Mouse (Mus musculus) ovary, adult 10 weeks (tissue): Measurements from ENCODE around the gene Pak3. TPM values are rescaled to one million over a fixed set of nuclear protein-coding genes. Genes with fewer than 3 reads are reported as not detected.

Source experiments
- polyA plus RNA-seq: library from polyadenylated mRNA; stranded (reverse); fragments of 350-450 nt; fragmentation: Illumina TruSeq; extraction: RNeasy Lipid Tissue Mini Kit (QIAGEN cat#74804); gene quantifications from one replicate; pipeline ENCODE4 v1.2.3, GENCODE M21; 2014

Pak3 gene
- 195 TPM for polyA plus RNA-seq

GRCm38 (mm10) chrX:143518168-143518901 is at the start of gene Pak3:
TSS of gene Pak3 (plus strand) at chrX:143518591.

GRCm38 (mm10) chrX:143827212-143827611 is 308.8 kb downstream of the Pak3 start, which contains the start of gene Capn6:
TSS of gene Capn6 (minus strand) at chrX:143827414.

Other genes with a start within 250 kb of the Pak3 start
- gene Chrdl1, start 124.3 kb upstream of the Pak3 start, polyA plus RNA-seq: 75.1 TPM